Mouse (Mus musculus) brain, embryonic 14.5 days (tissue): ENCODE data around the gene Cct5. TPM values are rescaled to one million over a fixed set of nuclear protein-coding genes. Genes with fewer than 3 reads are reported as not detected.

Experiments used
- DNase-seq: peaks from one replicate; pipeline ENCODE4 v3.0.0-alpha.2; 2011; ENCODE audit warnings: low read depth
- CTCF ChIP-seq: fragments of 200-500 bp; IDR thresholded peaks from 2 replicates; pipeline ENCODE4 v1.5.1; 2012; ENCODE audit warnings: inconsistent platforms, mild to moderate bottlenecking, moderate library complexity, borderline replicate concordance; ENCODE audit not compliant: insufficient read depth, insufficient read length; ENCODE audit errors: extremely low read depth
- POLR2A ChIP-seq: fragments of 200-500 bp; IDR thresholded peaks from 2 replicates; pipeline ENCODE4 v1.6.1; 2012; ENCODE audit warnings: mild to moderate bottlenecking, inconsistent platforms, borderline replicate concordance; ENCODE audit not compliant: poor library complexity, insufficient read depth, insufficient read length, severe bottlenecking; ENCODE audit errors: extremely low read depth
- polyA plus RNA-seq: library from polyadenylated mRNA; depleted of rRNA; stranded (reverse); fragments of >200 nt; gene quantifications from 2 replicates; pipeline ENCODE4 v1.2.3, GENCODE M21; 2012; rRNA removed

The Cct5 gene
- 354 and 372 TPM in 2 replicates for polyA plus RNA-seq

GRCm38 (mm10) chr15:31601646-31602374, at the start of gene Cct5, which contains the start of gene Fam173b:
Cct5 (minus strand) TSS chr15:31601804.
Fam173b (plus strand) TSS chr15:31601852.
- TF ChIP-seq POLR2A (peak; percentile 86), CTCF (no peak)
- DNase-seq = peak; percentile 99

GRCm38 (mm10) chr15:31650821-31651220, 49.2 kb upstream of the Cct5 start:
- TF ChIP-seq CTCF = no peak
- no peak for TF ChIP-seq POLR2A
- DNase-seq = no peak

GRCm38 (mm10) chr15:31649691-31650090, 48.1 kb upstream of the Cct5 start:
- TF ChIP-seq CTCF = no peak
- no peak for TF ChIP-seq POLR2A
- DNase-seq = no peak

GRCm38 (mm10) chr15:31647851-31648569, 46.4 kb upstream of the Cct5 start:
- DNase-seq = no peak
- TF ChIP-seq POLR2A = no peak
- no peak for TF ChIP-seq CTCF

- TF ChIP-seq CTCF (no peak), POLR2A (no peak)
- peak; percentile 13 for DNase-seq
Measured at GRCm38 (mm10) chr15:31647225-31647624, 45.6 kb upstream of the Cct5 start.

- TF ChIP-seq POLR2A (no peak), CTCF (no peak)
- no peak for DNase-seq
Measured at GRCm38 (mm10) chr15:31636091-31636595, 34.5 kb upstream of the Cct5 start.

GRCm38 (mm10) chr15:31634582-31634981, 33.0 kb upstream of the Cct5 start:
- DNase-seq = peak; percentile 74
- TF ChIP-seq POLR2A = no peak
- TF ChIP-seq CTCF = no peak

GRCm38 (mm10) chr15:31632478-31632877, 30.9 kb upstream of the Cct5 start:
- no peak for DNase-seq
- TF ChIP-seq CTCF (no peak), POLR2A (no peak)

- peak; percentile 32 for DNase-seq
Measured at GRCm38 (mm10) chr15:31631396-31631858, 29.8 kb upstream of the Cct5 start.

GRCm38 (mm10) chr15:31629556-31629955, 28.0 kb upstream of the Cct5 start:
- no peak for DNase-seq
- no peak for TF ChIP-seq CTCF
- no peak for TF ChIP-seq POLR2A

More at GRCm38 (mm10) chr15:31631396-31631858, 29.8 kb upstream of the Cct5 start:
- TF ChIP-seq CTCF = no peak
- TF ChIP-seq POLR2A = no peak

- DNase-seq = peak; percentile 38
- TF ChIP-seq CTCF (no peak), POLR2A (no peak)
Measured at GRCm38 (mm10) chr15:31628180-31628579, 26.6 kb upstream of the Cct5 start.
